Mouse (Mus musculus): Measurements from ENCODE around the gene Prl8a1. TPM values are rescaled to one million over a fixed set of nuclear protein-coding genes. Genes with fewer than 3 reads are reported as not detected.

Gene Prl8a1
- polyA plus RNA-seq (2014; fragmentation: Nextera tagmentation; extraction: Ambion mirVana), result not detected in 2 replicates

GRCm38 (mm10) chr13:27582071-27582470 is at the start of gene Prl8a1:
TSS of gene Prl8a1 (minus strand) at chr13:27582171.
- no peak within 1 kb of the TSS for H3K4me2 ChIP-seq (ENCODE audit: low read depth, low read length)
- ATAC-seq (ENCODE audit: low read depth), result no peak
- 79% methylated on average over 2 of the region's 2 CpGs for WGBS

GRCm38 (mm10) chr13:27610482-27610881 is 28.5 kb upstream of the Prl8a1 start, which contains the start of gene Prl7b1:
TSS of gene Prl7b1 (minus strand) at chr13:27610582.
- WGBS, result 79% methylated on average over 4 of the region's 4 CpGs
- Histone ChIP-seq H3K4me1 (ENCODE audit: control insufficient read depth, insufficient read depth, low read length) (no peaks in the 10 kb centered on the region), H3K36me3 (ENCODE audit: control insufficient read depth, insufficient read depth, low read length) (no peaks in the 10 kb centered on the region), H3K27ac (replicated peaks; ENCODE audit: low read depth, low read length) (no peak within 1 kb of the TSS), H3K9me3 (ENCODE audit: control insufficient read depth, low read length) (no peaks in the 10 kb centered on the region), H3K4me2 (ENCODE audit: low read depth, low read length) (no peak within 1 kb of the TSS), H3K4me3 (ENCODE audit: low read depth, low read length) (no peak within 1 kb of the TSS), H3K27me3 (replicated peaks; ENCODE audit: control insufficient read depth, insufficient read depth, low read length) (no peaks in the 10 kb centered on the region), H3K9ac (ENCODE audit: low read depth, low read length) (no peak within 1 kb of the TSS)
- ATAC-seq (ENCODE audit: low read depth) (no peak), DNase-seq (ENCODE audit: low spot score) (no peak)

More at GRCm38 (mm10) chr13:27582071-27582470, at the start of gene Prl8a1:
- Histone ChIP-seq H3K4me3 (ENCODE audit: low read depth, low read length) (no peak within 1 kb of the TSS), H3K27ac (replicated peaks; ENCODE audit: low read depth, low read length) (no peak within 1 kb of the TSS), H3K36me3 (ENCODE audit: control insufficient read depth, insufficient read depth, low read length) (no peaks in the 10 kb centered on the region), H3K4me1 (ENCODE audit: control insufficient read depth, insufficient read depth, low read length) (no peaks in the 10 kb centered on the region), H3K27me3 (replicated peaks; ENCODE audit: control insufficient read depth, insufficient read depth, low read length) (no peaks in the 10 kb centered on the region), H3K9ac (ENCODE audit: low read depth, low read length) (no peak within 1 kb of the TSS), H3K9me3 (ENCODE audit: control insufficient read depth, low read length) (no peaks in the 10 kb centered on the region)
- no peak for DNase-seq (ENCODE audit: low spot score)

- H3K36me3 ChIP-seq (ENCODE audit: control insufficient read depth, insufficient read depth, low read length), result no peaks in the 10 kb centered on the region
- no peak within 1 kb of the TSS for H3K27ac ChIP-seq (replicated peaks; ENCODE audit: low read depth, low read length)
- no peak within 1 kb of the TSS for H3K4me2 ChIP-seq (ENCODE audit: low read depth, low read length)
- no peaks in the 10 kb centered on the region for H3K9me3 ChIP-seq (ENCODE audit: control insufficient read depth, low read length)
- no peak for DNase-seq (ENCODE audit: low spot score)
- no peaks in the 10 kb centered on the region for H3K4me1 ChIP-seq (ENCODE audit: control insufficient read depth, insufficient read depth, low read length)
- H3K4me3 ChIP-seq (ENCODE audit: low read depth, low read length), result no peak within 1 kb of the TSS
- 67% methylated on average over 2 of the region's 2 CpGs for WGBS
- H3K9ac ChIP-seq (ENCODE audit: low read depth, low read length), result no peak within 1 kb of the TSS
- ATAC-seq (ENCODE audit: low read depth), result no peak
- no peaks in the 10 kb centered on the region for H3K27me3 ChIP-seq (replicated peaks; ENCODE audit: control insufficient read depth, insufficient read depth, low read length)
Observed at GRCm38 (mm10) chr13:27564506-27564905, 17.5 kb downstream of the Prl8a1 start, which contains the start of gene Prl8a9. TSS of gene Prl8a9 (minus strand) at chr13:27564606.

GRCm38 (mm10) chr13:27553336-27553735 is 28.6 kb downstream of the Prl8a1 start:
- Histone ChIP-seq H3K4me1 (ENCODE audit: control insufficient read depth, insufficient read depth, low read length) (no peaks in the 10 kb centered on the region), H3K27me3 (replicated peaks; ENCODE audit: control insufficient read depth, insufficient read depth, low read length) (no peaks in the 10 kb centered on the region), H3K27ac (replicated peaks; ENCODE audit: low read depth, low read length) (no peak overlapping the region), H3K9ac (ENCODE audit: low read depth, low read length) (no peak overlapping the region), H3K4me2 (ENCODE audit: low read depth, low read length) (no peak overlapping the region), H3K9me3 (ENCODE audit: control insufficient read depth, low read length) (no peaks in the 10 kb centered on the region), H3K36me3 (ENCODE audit: control insufficient read depth, insufficient read depth, low read length) (no peaks in the 10 kb centered on the region), H3K4me3 (ENCODE audit: low read depth, low read length) (no peak overlapping the region)
- ATAC-seq (ENCODE audit: low read depth) (no peak), DNase-seq (ENCODE audit: low spot score) (no peak)

Other genes starting within 250 kb of the Prl8a1 start
- gene Prl8a2, start 236.5 kb downstream of the Prl8a1 start, polyA plus RNA-seq (2014; fragmentation: Nextera tagmentation; extraction: Ambion mirVana), result not detected in 2 replicates
- not detected in 2 replicates for gene Prl2b1, start 191.3 kb downstream of the Prl8a1 start, polyA plus RNA-seq (2014; fragmentation: Nextera tagmentation; extraction: Ambion mirVana)
- gene Prl8a6, start 143.5 kb downstream of the Prl8a1 start, polyA plus RNA-seq (2014; fragmentation: Nextera tagmentation; extraction: Ambion mirVana), result not detected in 2 replicates
- not detected in 2 replicates for gene Prl8a8, start 69.0 kb downstream of the Prl8a1 start, polyA plus RNA-seq (2014; fragmentation: Nextera tagmentation; extraction: Ambion mirVana)
- not detected in 2 replicates for gene Prl8a9, start 17.6 kb downstream of the Prl8a1 start, polyA plus RNA-seq (2014; fragmentation: Nextera tagmentation; extraction: Ambion mirVana)
- not detected in 2 replicates for gene Prl7b1, start 28.4 kb upstream of the Prl8a1 start, polyA plus RNA-seq (2014; fragmentation: Nextera tagmentation; extraction: Ambion mirVana)
- gene Prl7a1, start 60.3 kb upstream of the Prl8a1 start, polyA plus RNA-seq (2014; fragmentation: Nextera tagmentation; extraction: Ambion mirVana), result not detected in 2 replicates
- not detected in 2 replicates for gene Prl7a2, start 85.9 kb upstream of the Prl8a1 start, polyA plus RNA-seq (2014; fragmentation: Nextera tagmentation; extraction: Ambion mirVana)
- not detected in 2 replicates for gene Prl7d1, start 134.6 kb upstream of the Prl8a1 start, polyA plus RNA-seq (2014; fragmentation: Nextera tagmentation; extraction: Ambion mirVana)
- not detected in 2 replicates for gene Prl7c1, start 198.6 kb upstream of the Prl8a1 start, polyA plus RNA-seq (2014; fragmentation: Nextera tagmentation; extraction: Ambion mirVana)
- not detected in 2 replicates for gene Prl2a1, start 219.5 kb upstream of the Prl8a1 start, polyA plus RNA-seq (2014; fragmentation: Nextera tagmentation; extraction: Ambion mirVana)